Mouse (Mus musculus): Measurements from ENCODE around the gene Hoxa4. TPM values are rescaled to one million over a fixed set of nuclear protein-coding genes. Genes with fewer than 3 reads are reported as not detected.

Hoxa4 gene
- total RNA-seq, 1 experiment, result 0.13 TPM

GRCm38 (mm10) chr6:52208072-52208867 is 16.7 kb upstream of the Hoxa4 start, which contains the start of gene Hoxa6:
TSS of gene Hoxa6 (minus strand) at chr6:52208722.
- Histone ChIP-seq H3K27ac (ENCODE audit: insufficient read depth, low read depth, low read length, poor library complexity, severe bottlenecking) (no peak within 1 kb of the TSS), H3K4me1 (ENCODE audit: control insufficient read depth in 2 of 2, insufficient read depth in 2 of 2, low read length in 2 of 2, poor library complexity in 1 of 2) (peaks cover 0 to 7% of the 10 kb centered on the region in 2 experiments; a peak in 1 of 4 replicates), H3K36me3 (ENCODE audit: control insufficient read depth, insufficient read depth, low read length, poor library complexity, severe bottlenecking) (no peaks in the 10 kb centered on the region), H3K4me3 (ENCODE audit: insufficient read depth in 1 of 2, low read depth in 1 of 2, low read length in 2 of 2, poor library complexity in 1 of 2, severe bottlenecking in 1 of 2) (peak within 1 kb of the TSS; percentile 29 to 43), H3K9me3 (ENCODE audit: control insufficient read depth, insufficient read depth, low read depth, low read length) (no peaks in the 10 kb centered on the region), H3K9ac (ENCODE audit: insufficient read depth, low read depth, low read length, poor library complexity, severe bottlenecking) (no peak within 1 kb of the TSS)
- TF ChIP-seq ZNF384 (IDR thresholded peaks at IDR 0.05; ENCODE audit: low read depth, low read length), result no peak
- in situ Hi-C loops (cut with MboI; ENCODE audit: low sequenced_read_pairs in 2 of 2, unreplicated experiment in 2 of 2), result loop anchor here in 1 of 2 experiments (25.0 kb wide), 1 partner anchor 596 kb away; no protein-coding TSS in a partner anchor
- DNase-seq (ENCODE audit: low read depth, low spot score), result no peak

GRCm38 (mm10) chr6:52207684-52207976 is 16.1 kb upstream of the Hoxa4 start:
- in situ Hi-C loops (cut with MboI; ENCODE audit: low sequenced_read_pairs in 2 of 2, unreplicated experiment in 2 of 2), result loop anchor here in 1 of 2 experiments (25.0 kb wide), 1 partner anchor 595 kb away; no protein-coding TSS in a partner anchor
- no peak overlapping the region for H3K27ac ChIP-seq (ENCODE audit: insufficient read depth, low read depth, low read length, poor library complexity, severe bottlenecking)
- H3K9ac ChIP-seq (ENCODE audit: insufficient read depth, low read depth, low read length, poor library complexity, severe bottlenecking), result no peak overlapping the region
- H3K9me3 ChIP-seq (ENCODE audit: control insufficient read depth, insufficient read depth, low read depth, low read length), result no peaks in the 10 kb centered on the region
- peaks cover 0 to 7% of the 10 kb centered on the region in 2 experiments; a peak in 1 of 4 replicates for H3K4me1 ChIP-seq (ENCODE audit: control insufficient read depth in 2 of 2, insufficient read depth in 2 of 2, low read length in 2 of 2, poor library complexity in 1 of 2)
- no peak for TF ChIP-seq MAFK (IDR thresholded peaks at IDR 0.05; ENCODE audit: insufficient read depth, low read depth, low read length)
- no peak for TF ChIP-seq CHD2 (IDR thresholded peaks at IDR 0.05; ENCODE audit: low read depth, low read length)
- no peak for TF ChIP-seq ZC3H11A (IDR thresholded peaks at IDR 0.05; ENCODE audit: borderline replicate concordance, low read depth, low read length)
- no peak overlapping the region for H3K4me3 ChIP-seq (ENCODE audit: insufficient read depth in 1 of 2, low read depth in 1 of 2, low read length in 2 of 2, poor library complexity in 1 of 2, severe bottlenecking in 1 of 2)
- no peak for DNase-seq (ENCODE audit: low read depth, low spot score)
- H3K36me3 ChIP-seq (ENCODE audit: control insufficient read depth, insufficient read depth, low read length, poor library complexity, severe bottlenecking), result no peaks in the 10 kb centered on the region

DNA sequence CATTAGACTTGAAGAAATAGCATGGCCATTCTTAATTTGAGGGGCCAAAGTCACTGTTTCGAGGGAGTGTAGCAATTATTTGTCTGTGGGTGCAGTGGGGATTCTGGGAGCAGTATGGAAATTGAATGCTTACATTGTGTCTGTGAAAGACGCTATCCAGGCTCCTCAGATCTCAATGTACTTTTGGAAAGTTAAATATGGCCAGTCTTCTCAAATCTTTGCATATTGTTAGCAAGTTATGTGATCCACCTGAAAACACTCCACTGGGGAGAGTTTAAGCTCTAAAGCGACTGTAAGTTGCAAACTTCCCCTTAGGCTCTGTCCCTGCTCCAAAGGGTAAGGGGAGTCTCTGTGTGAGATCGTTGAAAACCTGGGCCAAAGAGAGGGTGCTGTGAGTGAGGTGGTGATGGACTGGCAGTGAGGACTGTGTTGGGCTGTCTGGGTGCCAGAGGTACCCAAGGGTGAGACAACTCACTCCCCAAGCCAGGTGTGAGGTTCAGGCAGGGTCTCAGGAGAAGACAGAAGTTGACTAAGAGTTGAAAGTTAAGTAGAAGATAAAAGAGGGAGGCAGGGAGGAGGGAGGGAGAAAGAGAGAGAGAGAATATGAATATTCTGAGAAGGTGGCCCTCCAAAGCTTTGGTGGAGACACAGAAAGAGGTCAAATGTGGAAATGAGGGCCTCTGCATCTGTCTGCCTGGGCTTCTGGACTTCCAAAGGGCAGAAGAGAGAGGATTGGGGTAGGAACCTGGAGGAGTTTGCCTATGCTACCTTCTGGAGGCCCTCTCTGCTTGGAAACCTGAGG is 15.5 kb upstream of the Hoxa4 start:
- DNase-seq (ENCODE audit: low read depth, low spot score), result no peak
- no peaks in the 10 kb centered on the region for H3K9me3 ChIP-seq (ENCODE audit: control insufficient read depth, insufficient read depth, low read depth, low read length)
- H3K9ac ChIP-seq (ENCODE audit: insufficient read depth, low read depth, low read length, poor library complexity, severe bottlenecking), result no peak overlapping the region
- in situ Hi-C loops (cut with MboI; ENCODE audit: low sequenced_read_pairs in 2 of 2, unreplicated experiment in 2 of 2), result loop anchor here in 1 of 2 experiments (25.0 kb wide), 1 partner anchor 595 kb away; no protein-coding TSS in a partner anchor
- H3K27ac ChIP-seq (ENCODE audit: insufficient read depth, low read depth, low read length, poor library complexity, severe bottlenecking), result no peak overlapping the region
- H3K4me3 ChIP-seq (ENCODE audit: insufficient read depth in 1 of 2, low read depth in 1 of 2, low read length in 2 of 2, poor library complexity in 1 of 2, severe bottlenecking in 1 of 2), result no peak overlapping the region
- H3K4me1 ChIP-seq (ENCODE audit: control insufficient read depth in 2 of 2, insufficient read depth in 2 of 2, low read length in 2 of 2, poor library complexity in 1 of 2), result peaks cover 0 to 7% of the 10 kb centered on the region in 2 experiments; a peak in 1 of 4 replicates
- no peaks in the 10 kb centered on the region for H3K36me3 ChIP-seq (ENCODE audit: control insufficient read depth, insufficient read depth, low read length, poor library complexity, severe bottlenecking)
- TF ChIP-seq HCFC1 (IDR thresholded peaks at IDR 0.05; ENCODE audit: borderline replicate concordance, insufficient read depth, low read length), result no peak
- no peak for TF ChIP-seq CHD2 (IDR thresholded peaks at IDR 0.05; ENCODE audit: low read depth, low read length)
- TF ChIP-seq ZNF384 (IDR thresholded peaks at IDR 0.05; ENCODE audit: low read depth, low read length), result no peak
- no peak for TF ChIP-seq MAFK (IDR thresholded peaks at IDR 0.05; ENCODE audit: insufficient read depth, low read depth, low read length)
- TF ChIP-seq ZC3H11A (IDR thresholded peaks at IDR 0.05; ENCODE audit: borderline replicate concordance, low read depth, low read length), result no peak

DNA sequence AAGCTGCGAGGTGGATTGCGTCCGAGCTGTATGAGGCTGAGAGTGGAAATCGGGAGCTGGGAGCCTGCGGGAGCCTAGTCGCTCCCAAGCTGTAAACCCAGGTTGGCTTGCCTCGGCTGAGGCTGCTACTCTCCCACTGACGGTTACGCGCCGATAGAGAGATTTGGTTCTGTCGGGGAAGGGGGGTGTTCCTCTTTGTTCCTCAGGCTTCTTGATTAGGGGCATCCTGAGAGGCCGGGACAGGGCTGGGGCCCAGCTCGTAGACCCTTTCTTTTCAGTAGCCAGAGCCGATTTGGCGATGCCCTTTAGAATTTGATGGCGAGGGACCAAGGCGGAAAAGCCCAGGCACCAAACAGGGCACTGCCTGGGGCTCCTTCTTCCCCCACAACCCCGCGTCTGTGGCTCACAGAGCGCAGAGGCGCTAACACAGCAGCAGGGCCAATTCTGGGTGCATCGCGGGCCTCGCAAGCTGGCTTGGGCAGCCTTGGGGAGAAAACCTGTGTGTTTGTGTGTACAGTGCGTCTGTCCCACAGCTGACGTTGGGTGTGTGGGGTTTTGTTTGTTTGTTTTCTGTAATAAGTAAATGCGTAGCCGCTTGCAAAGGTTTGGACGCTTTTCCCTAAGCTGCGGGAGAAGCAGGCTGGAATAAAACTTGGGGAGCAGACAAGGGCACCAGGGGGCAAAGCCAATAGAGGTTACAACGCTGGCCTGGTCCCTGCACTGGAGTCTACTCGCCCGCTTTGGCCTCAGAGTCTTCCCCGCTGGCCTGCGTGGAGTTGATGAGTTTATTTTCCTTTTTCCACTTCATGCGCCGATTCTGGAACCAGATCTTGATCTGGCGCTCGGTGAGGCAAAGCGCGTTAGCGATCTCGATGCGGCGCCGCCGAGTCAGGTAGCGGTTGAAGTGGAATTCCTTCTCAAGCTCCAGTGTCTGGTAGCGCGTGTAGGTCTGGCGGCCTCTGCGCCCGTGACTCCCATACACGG is 14.4 kb upstream of the Hoxa4 start:
- Histone ChIP-seq H3K27ac (ENCODE audit: insufficient read depth, low read depth, low read length, poor library complexity, severe bottlenecking) (no peak overlapping the region), H3K4me3 (ENCODE audit: insufficient read depth in 1 of 2, low read depth in 1 of 2, low read length in 2 of 2, poor library complexity in 1 of 2, severe bottlenecking in 1 of 2) (no peak overlapping the region), H3K9ac (ENCODE audit: insufficient read depth, low read depth, low read length, poor library complexity, severe bottlenecking) (no peak overlapping the region), H3K9me3 (ENCODE audit: control insufficient read depth, insufficient read depth, low read depth, low read length) (no peaks in the 10 kb centered on the region), H3K4me1 (ENCODE audit: control insufficient read depth in 2 of 2, insufficient read depth in 2 of 2, low read length in 2 of 2, poor library complexity in 1 of 2) (peaks cover 0 to 4% of the 10 kb centered on the region in 2 experiments; a peak in 1 of 4 replicates), H3K36me3 (ENCODE audit: control insufficient read depth, insufficient read depth, low read length, poor library complexity, severe bottlenecking) (no peaks in the 10 kb centered on the region)
- no peak for TF ChIP-seq ZNF384 (IDR thresholded peaks at IDR 0.05; ENCODE audit: low read depth, low read length)
- TF ChIP-seq HCFC1 (IDR thresholded peaks at IDR 0.05; ENCODE audit: borderline replicate concordance, insufficient read depth, low read length), result no peak
- TF ChIP-seq CHD2 (IDR thresholded peaks at IDR 0.05; ENCODE audit: low read depth, low read length), result no peak
- in situ Hi-C loops (cut with MboI; ENCODE audit: low sequenced_read_pairs in 2 of 2, unreplicated experiment in 2 of 2), result loop anchor here in 1 of 2 experiments (25.0 kb wide), 1 partner anchor 594 kb away; no protein-coding TSS in a partner anchor
- DNase-seq (ENCODE audit: low read depth, low spot score), result no peak
